Mouse (Mus musculus) layer of hippocampus, adult 8-10 months (tissue): ENCODE measurements at regions not wholly inside any gene's neighbourhood (a gene's known extent, or its start where the extent isn't known, plus 50 kb on each side); places are given as distances from the start of the nearest gene placed in this dataset.

Experiments
- DNase-seq, 2 experiments: peaks; one replicate each; pipeline ENCODE4 v3.0.0; 2022; ENCODE audit warnings: low spot score in 2 of 2

GRCm38 (mm10) chr7:68444426-68445095 is 170.9 kb downstream of the Fam169b start:
- DNase-seq, result no peak

- DNase-seq, result no peak
Measured at GRCm38 (mm10) chr7:68440661-68441150, 167.1 kb downstream of the Fam169b start.

DNA sequence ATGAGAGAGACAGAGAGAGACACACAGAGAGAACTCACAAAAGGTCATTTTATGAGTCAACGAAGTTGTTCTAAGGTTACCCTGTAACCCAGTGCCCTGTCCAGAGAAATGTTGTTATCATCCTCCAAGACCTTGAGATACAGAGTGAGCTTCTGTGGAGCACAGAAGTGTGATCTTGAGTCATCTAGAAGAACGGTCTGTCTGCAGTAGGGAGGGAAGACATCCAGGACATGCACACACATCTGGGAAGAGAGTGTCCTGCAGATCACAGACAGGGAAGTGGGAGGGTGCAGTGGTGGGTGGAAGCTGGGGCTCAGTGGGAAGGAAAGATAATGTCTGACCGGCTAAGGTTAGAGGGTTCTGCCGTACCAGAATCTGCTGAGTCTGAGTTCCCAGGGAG is 155.3 kb downstream of the Fam169b start:
- DNase-seq, result no peak

- peak in 1 of 2 experiments; percentile 7 for DNase-seq
Measured at GRCm38 (mm10) chr7:68415890-68416289, 142.3 kb downstream of the Fam169b start.

- DNase-seq, result no peak
Measured at GRCm38 (mm10) chr7:68412786-68413185, 139.1 kb downstream of the Fam169b start.
